Mouse (Mus musculus): Measurements from ENCODE around the gene Gm17660. TPM values are rescaled to one million over a fixed set of nuclear protein-coding genes. Genes with fewer than 3 reads are reported as not detected.
"Not testable (repeated sequence)": the region's sequence is repeated elsewhere in the genome, so short reads cannot be mapped to it uniquely, and the experiment has no call there.

The Gm17660 gene
- total and polyA plus RNA-seq, 2 experiments from 2014 or later: not detected

- DNase-seq (ENCODE audit: low spot score): no peak
- no peak overlapping the region; the same call in 1 of the 2 replicates for H3K27ac ChIP-seq (ENCODE audit: low read depth)
These were observed 52.1 kb downstream of the Gm17660 start for GRCm38 (mm10) chr5:104025245-104025854.

DNA sequence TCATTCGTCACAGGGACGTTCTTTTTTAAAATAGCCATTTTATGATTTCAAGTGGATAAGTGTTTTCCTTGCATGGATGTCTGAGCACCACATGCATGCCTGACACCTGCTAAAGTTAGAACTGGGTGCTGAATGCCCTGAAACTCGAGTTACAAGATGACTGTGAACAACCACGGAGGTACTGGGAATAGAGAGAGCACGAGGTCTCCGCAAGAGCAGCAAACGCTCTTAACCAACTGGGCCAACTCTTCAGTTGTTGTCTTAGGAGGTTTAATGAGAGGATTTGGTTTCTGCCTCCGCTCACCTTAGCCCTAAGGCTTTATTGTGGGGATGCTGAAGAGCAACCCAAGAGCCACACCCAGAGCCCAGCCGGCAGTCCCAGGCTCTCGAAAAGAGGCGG lies 52.6 kb downstream of the Gm17660 start:
- no peaks in the 10 kb centered on the region for H3K9me3 ChIP-seq (replicated peaks; ENCODE audit: control insufficient read depth, low read length)
- 56% methylated on average over 11 of the region's 11 CpGs for WGBS
- no peaks in the 10 kb centered on the region for H3K36me3 ChIP-seq (replicated peaks; ENCODE audit: control insufficient read depth, insufficient read depth, low read length)
- no peak overlapping the region; the same call in 1 of the 2 replicates for H3K9ac ChIP-seq (replicated peaks; ENCODE audit: low read depth, low read length)
- TF ChIP-seq EP300 (IDR thresholded peaks at IDR 0.05; ENCODE audit: low read depth): no peak
- TF ChIP-seq CTCF (IDR thresholded peaks at IDR 0.05; ENCODE audit: low read depth): no peak
- no peak overlapping the region for H3K4me3 ChIP-seq (ENCODE audit: low read depth, low read length)
- H3K4me2 ChIP-seq (ENCODE audit: low read depth, low read length): 0 out of 2 replicates have a peak overlapping the region, but pooled peaks have one; percentile 38
- H3K27me3 ChIP-seq (ENCODE audit: control insufficient read depth, insufficient read depth, low read length): no peaks in the 10 kb centered on the region
- no peak overlapping the region; the same call in 1 of the 2 replicates for H3K27ac ChIP-seq (ENCODE audit: low read depth)
- DNase-seq (ENCODE audit: low spot score) (no peak), ATAC-seq (ENCODE audit: insufficient read depth, low read depth) (no peak)
- peaks cover 29% of the 10 kb centered on the region for H3K4me1 ChIP-seq (ENCODE audit: control insufficient read depth, insufficient read depth)

More at GRCm38 (mm10) chr5:104025245-104025854, 52.1 kb downstream of the Gm17660 start:
- no peaks in the 10 kb centered on the region for H3K9me3 ChIP-seq (replicated peaks; ENCODE audit: control insufficient read depth, low read length)
- TF ChIP-seq EP300 (IDR thresholded peaks at IDR 0.05; ENCODE audit: low read depth) (no peak), CTCF (IDR thresholded peaks at IDR 0.05; ENCODE audit: low read depth) (no peak)
- H3K4me1 ChIP-seq (ENCODE audit: control insufficient read depth, insufficient read depth): peaks cover 23% of the 10 kb centered on the region
- H3K4me2 ChIP-seq (ENCODE audit: low read depth, low read length): peak overlapping the region; percentile 38
- WGBS: 36% methylated on average over 17 of the region's 17 CpGs
- H3K27me3 ChIP-seq (ENCODE audit: control insufficient read depth, insufficient read depth, low read length): no peaks in the 10 kb centered on the region
- H3K36me3 ChIP-seq (replicated peaks; ENCODE audit: control insufficient read depth, insufficient read depth, low read length): no peaks in the 10 kb centered on the region
- ATAC-seq (ENCODE audit: insufficient read depth, low read depth): no peak
- H3K4me3 ChIP-seq (ENCODE audit: low read depth, low read length): no peak overlapping the region
- no peak overlapping the region; the same call in 1 of the 2 replicates for H3K9ac ChIP-seq (replicated peaks; ENCODE audit: low read depth, low read length)

GRCm38 (mm10) chr5:104024193-104024592 lies 53.2 kb downstream of the Gm17660 start:
- not testable (repeated sequence) for H3K27ac ChIP-seq (ENCODE audit: low read depth)

DNA sequence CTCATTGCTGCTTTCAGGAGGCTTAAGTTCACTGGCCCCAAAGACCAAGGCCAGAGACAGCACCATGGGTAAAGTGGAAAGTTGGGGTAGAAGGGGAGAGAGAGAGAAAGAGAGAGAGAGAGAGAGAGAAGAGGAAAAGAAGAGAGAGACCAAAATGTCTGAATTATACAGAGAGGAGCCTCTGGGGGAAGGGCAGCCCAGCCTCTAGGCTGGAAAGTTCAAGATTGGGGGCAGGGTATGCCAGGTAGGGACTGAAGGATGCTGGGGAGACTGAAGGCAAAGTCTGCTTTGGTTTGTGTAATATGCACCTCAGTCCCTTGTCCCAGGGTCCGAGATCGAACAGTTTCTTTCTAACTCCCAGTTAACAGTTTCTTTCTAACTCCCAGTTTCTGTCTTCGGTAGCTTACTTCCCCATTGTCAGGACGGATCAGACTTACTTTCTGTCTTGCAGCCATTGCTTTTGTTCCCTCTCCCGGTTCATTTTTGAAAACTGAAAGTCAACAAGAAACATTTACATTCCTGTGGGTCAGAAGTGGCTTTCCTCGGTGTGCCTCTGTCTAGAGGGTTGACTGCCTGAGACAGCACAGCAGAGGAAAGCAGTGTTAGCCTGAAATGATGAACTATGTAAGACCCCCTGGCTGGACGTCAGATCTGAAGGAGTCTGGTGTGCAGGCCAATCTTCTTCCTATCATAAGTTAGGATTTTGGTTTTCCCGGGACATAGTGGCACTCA lies 54.0 kb downstream of the Gm17660 start:
- no peak for ATAC-seq (ENCODE audit: insufficient read depth, low read depth)
- no peak for TF ChIP-seq CTCF (IDR thresholded peaks at IDR 0.05; ENCODE audit: low read depth)
- no peak for TF ChIP-seq EP300 (IDR thresholded peaks at IDR 0.05; ENCODE audit: low read depth)
- Histone ChIP-seq H3K36me3 (replicated peaks; ENCODE audit: control insufficient read depth, insufficient read depth, low read length) (no peaks in the 10 kb centered on the region), H3K9ac (replicated peaks; ENCODE audit: low read depth, low read length) (no peak overlapping the region), H3K27ac (ENCODE audit: low read depth) (no peak overlapping the region), H3K9me3 (replicated peaks; ENCODE audit: control insufficient read depth, low read length) (no peaks in the 10 kb centered on the region), H3K27me3 (ENCODE audit: control insufficient read depth, insufficient read depth, low read length) (no peaks in the 10 kb centered on the region), H3K4me1 (ENCODE audit: control insufficient read depth, insufficient read depth) (peaks cover 36% of the 10 kb centered on the region), H3K4me3 (ENCODE audit: low read depth, low read length) (no peak overlapping the region), H3K4me2 (ENCODE audit: low read depth, low read length) (no peak overlapping the region)
- no peak for DNase-seq (ENCODE audit: low spot score)
- 79% methylated on average over 8 of the region's 8 CpGs for WGBS

More at GRCm38 (mm10) chr5:104024193-104024592, 53.2 kb downstream of the Gm17660 start:
- H3K4me2 ChIP-seq (ENCODE audit: low read depth, low read length); DNase-seq (ENCODE audit: low spot score); H3K36me3 ChIP-seq (replicated peaks; ENCODE audit: control insufficient read depth, insufficient read depth, low read length); H3K4me3 ChIP-seq (ENCODE audit: low read depth, low read length); H3K9ac ChIP-seq (replicated peaks; ENCODE audit: low read depth, low read length); H3K9me3 ChIP-seq (replicated peaks; ENCODE audit: control insufficient read depth, low read length); ATAC-seq (ENCODE audit: insufficient read depth, low read depth); H3K27me3 ChIP-seq (ENCODE audit: control insufficient read depth, insufficient read depth, low read length): not testable (repeated sequence)
- peaks cover 34% of the 10 kb centered on the region for H3K4me1 ChIP-seq (ENCODE audit: control insufficient read depth, insufficient read depth)
- WGBS: 84% methylated on average over 5 of the region's 5 CpGs

GRCm38 (mm10) chr5:104022558-104022957 lies 54.9 kb downstream of the Gm17660 start:
- H3K4me2 ChIP-seq (ENCODE audit: low read depth, low read length): peak overlapping the region; percentile 75
- 46% methylated on average over 5 of the region's 5 CpGs for WGBS
- peaks cover 36% of the 10 kb centered on the region for H3K4me1 ChIP-seq (ENCODE audit: control insufficient read depth, insufficient read depth)
- no peaks in the 10 kb centered on the region for H3K9me3 ChIP-seq (replicated peaks; ENCODE audit: control insufficient read depth, low read length)
- H3K4me3 ChIP-seq (ENCODE audit: low read depth, low read length): peak overlapping the region; percentile 65; the same call in 1 of the 2 replicates
- peaks cover 8% of the 10 kb centered on the region for H3K36me3 ChIP-seq (replicated peaks; ENCODE audit: control insufficient read depth, insufficient read depth, low read length)
- ATAC-seq (ENCODE audit: insufficient read depth, low read depth) (no peak), DNase-seq (ENCODE audit: low spot score) (no peak)
- TF ChIP-seq CTCF (IDR thresholded peaks at IDR 0.05; ENCODE audit: low read depth): no peak
- no peak for TF ChIP-seq EP300 (IDR thresholded peaks at IDR 0.05; ENCODE audit: low read depth)
- H3K27ac ChIP-seq (ENCODE audit: low read depth): no peak overlapping the region; the same call in 1 of the 2 replicates
- no peak overlapping the region; the same call in 1 of the 2 replicates for H3K9ac ChIP-seq (replicated peaks; ENCODE audit: low read depth, low read length)
- no peaks in the 10 kb centered on the region for H3K27me3 ChIP-seq (ENCODE audit: control insufficient read depth, insufficient read depth, low read length)

Data from heart, postnatal 0 days (tissue).